Mouse (Mus musculus): Measurements from ENCODE around the gene Lamp1. TPM values are rescaled to one million over a fixed set of nuclear protein-coding genes. Genes with fewer than 3 reads are reported as not detected.
A peak's percentile ranks its signal among the peaks of the same experiment; 100 is the strongest.
"Not testable (repeated sequence)": the region's sequence is repeated elsewhere in the genome, so short reads cannot be mapped to it uniquely, and the experiment has no call there.

Gene Lamp1
- total RNA-seq (2018; cell fraction: chromatin; rRNA removed): 100 to 1,000 TPM; 161 to 346 (median 228) TPM
- total RNA-seq (2018; cell fraction: cytosol; rRNA removed): 1,000 to 10,000 TPM; 1,755 to 3,109 (median 2,314) TPM
- 1,000 to 10,000 TPM in 24 of 26 experiments, 100 to 1,000 TPM in 2; 387 to 1,951 (median 1,468) TPM for total RNA-seq (2018; cell fraction: nucleus; rRNA removed)
- 2,068 to 3,979 TPM (median 3,748 TPM) in 3 replicates for polyA plus RNA-seq (2018)

- Histone ChIP-seq H3K36me3 (ENCODE audit: inconsistent target) (no peaks in the 10 kb centered on the region), H3K4me3 (ENCODE audit: inconsistent target) (peak within 1 kb of the TSS; percentile 90), H3K27ac (peak within 1 kb of the TSS; percentile 93), H3K79me2 (ENCODE audit: inconsistent target) (peaks cover 45% of the 10 kb centered on the region)
- 2% methylated on average over 25 of the region's 50 CpGs for WGBS (ENCODE audit: missing documents)
Measured at GRCm38 (mm10) chr8:13158718-13159376, at the start of gene Lamp1. Gene Lamp1, plus strand, starts transcription at chr8:13159161.

GRCm38 (mm10) chr8:13109416-13109960, 49.5 kb upstream of the Lamp1 start:
- no peak overlapping the region for H3K4me3 ChIP-seq (ENCODE audit: inconsistent target)
- peaks cover 86% of the 10 kb centered on the region for H3K79me2 ChIP-seq (ENCODE audit: inconsistent target)
- H3K27ac ChIP-seq: no peak overlapping the region
- no peaks in the 10 kb centered on the region for H3K36me3 ChIP-seq (ENCODE audit: inconsistent target)
- 100% methylated on average over 1 of the region's 1 CpGs for WGBS (ENCODE audit: missing documents)

- Histone ChIP-seq H3K36me3 (ENCODE audit: inconsistent target) (0 out of 2 replicates have a peak, but pooled peaks cover 4% of the 10 kb centered on the region), H3K79me2 (ENCODE audit: inconsistent target) (peaks cover 92% of the 10 kb centered on the region), H3K27ac (no peak overlapping the region), H3K4me3 (ENCODE audit: inconsistent target) (no peak overlapping the region)
- 96% methylated on average over 11 of the region's 11 CpGs for WGBS (ENCODE audit: missing documents)
Measured at GRCm38 (mm10) chr8:13111917-13112316, 47.0 kb upstream of the Lamp1 start.

GRCm38 (mm10) chr8:13113232-13113631, 45.7 kb upstream of the Lamp1 start:
- WGBS (ENCODE audit: missing documents): 55% methylated on average over 4 of the region's 4 CpGs
- no peak overlapping the region for H3K27ac ChIP-seq
- H3K79me2 ChIP-seq (ENCODE audit: inconsistent target): peaks cover 86% of the 10 kb centered on the region
- no peak overlapping the region for H3K4me3 ChIP-seq (ENCODE audit: inconsistent target)
- 0 out of 2 replicates have a peak, but pooled peaks cover 4% of the 10 kb centered on the region for H3K36me3 ChIP-seq (ENCODE audit: inconsistent target)

GRCm38 (mm10) chr8:13117096-13117495, 41.9 kb upstream of the Lamp1 start:
- Histone ChIP-seq H3K4me3 (ENCODE audit: inconsistent target) (no peak overlapping the region), H3K27ac (no peak overlapping the region), H3K79me2 (ENCODE audit: inconsistent target) (peaks cover 47% of the 10 kb centered on the region), H3K36me3 (ENCODE audit: inconsistent target) (peaks cover 13% of the 10 kb centered on the region)
- 100% methylated on average over 1 of the region's 2 CpGs for WGBS (ENCODE audit: missing documents)

GRCm38 (mm10) chr8:13118516-13118915, 40.4 kb upstream of the Lamp1 start:
- Histone ChIP-seq H3K27ac (no peak overlapping the region), H3K36me3 (ENCODE audit: inconsistent target) (peaks cover 18% of the 10 kb centered on the region), H3K79me2 (ENCODE audit: inconsistent target) (peaks cover 33% of the 10 kb centered on the region), H3K4me3 (ENCODE audit: inconsistent target) (no peak overlapping the region)
- WGBS (ENCODE audit: missing documents): 93% methylated on average over 3 of the region's 3 CpGs

GRCm38 (mm10) chr8:13120882-13121665, 37.9 kb upstream of the Lamp1 start:
- peaks cover 7% of the 10 kb centered on the region; the same call in 1 of the 2 replicates for H3K79me2 ChIP-seq (ENCODE audit: inconsistent target)
- no peak overlapping the region for H3K4me3 ChIP-seq (ENCODE audit: inconsistent target)
- WGBS (ENCODE audit: missing documents): 72% methylated on average over 7 of the region's 7 CpGs
- no peak overlapping the region for H3K27ac ChIP-seq
- H3K36me3 ChIP-seq (ENCODE audit: inconsistent target): peaks cover 39% of the 10 kb centered on the region

GRCm38 (mm10) chr8:13122887-13123421, 36.0 kb upstream of the Lamp1 start:
- peaks cover 56% of the 10 kb centered on the region for H3K36me3 ChIP-seq (ENCODE audit: inconsistent target)
- no peak overlapping the region for H3K27ac ChIP-seq
- H3K79me2 ChIP-seq (ENCODE audit: inconsistent target): no peaks in the 10 kb centered on the region
- WGBS (ENCODE audit: missing documents): 91% methylated on average over 7 of the region's 7 CpGs
- no peak overlapping the region for H3K4me3 ChIP-seq (ENCODE audit: inconsistent target)

GRCm38 (mm10) chr8:13124897-13125296, 34.1 kb upstream of the Lamp1 start:
- Histone ChIP-seq H3K36me3 (ENCODE audit: inconsistent target) (peaks cover 66% of the 10 kb centered on the region), H3K27ac (no peak overlapping the region), H3K79me2 (ENCODE audit: inconsistent target) (no peaks in the 10 kb centered on the region), H3K4me3 (ENCODE audit: inconsistent target) (no peak overlapping the region)
- 96% methylated on average over 6 of the region's 8 CpGs for WGBS (ENCODE audit: missing documents)

GRCm38 (mm10) chr8:13132220-13132619, 26.7 kb upstream of the Lamp1 start:
- peaks cover 68% of the 10 kb centered on the region for H3K36me3 ChIP-seq (ENCODE audit: inconsistent target)
- not testable (repeated sequence) for H3K27ac ChIP-seq; H3K4me3 ChIP-seq (ENCODE audit: inconsistent target); H3K79me2 ChIP-seq (ENCODE audit: inconsistent target)
- 72% methylated on average over 9 of the region's 9 CpGs for WGBS (ENCODE audit: missing documents)

GRCm38 (mm10) chr8:13139641-13140182, 19.2 kb upstream of the Lamp1 start:
- H3K27ac ChIP-seq: no peak overlapping the region
- no peak overlapping the region for H3K4me3 ChIP-seq (ENCODE audit: inconsistent target)
- peaks cover 92% of the 10 kb centered on the region for H3K36me3 ChIP-seq (ENCODE audit: inconsistent target)
- H3K79me2 ChIP-seq (ENCODE audit: inconsistent target): no peaks in the 10 kb centered on the region
- 89% methylated on average over 6 of the region's 6 CpGs for WGBS (ENCODE audit: missing documents)

- Histone ChIP-seq H3K79me2 (ENCODE audit: inconsistent target) (no peaks in the 10 kb centered on the region), H3K36me3 (ENCODE audit: inconsistent target) (peaks cover 95% of the 10 kb centered on the region), H3K27ac (no peak overlapping the region), H3K4me3 (ENCODE audit: inconsistent target) (no peak overlapping the region)
- 100% methylated on average over 5 of the region's 5 CpGs for WGBS (ENCODE audit: missing documents)
Measured at GRCm38 (mm10) chr8:13141681-13142080, 17.3 kb upstream of the Lamp1 start.

- WGBS (ENCODE audit: missing documents): 88% methylated on average over 2 of the region's 2 CpGs
- Histone ChIP-seq H3K36me3 (ENCODE audit: inconsistent target) (peaks cover 47% of the 10 kb centered on the region), H3K4me3 (ENCODE audit: inconsistent target) (no peak overlapping the region), H3K79me2 (ENCODE audit: inconsistent target) (peaks cover 3% of the 10 kb centered on the region; the same call in 1 of the 2 replicates), H3K27ac (no peak overlapping the region)
Measured at GRCm38 (mm10) chr8:13148476-13148875, 10.5 kb upstream of the Lamp1 start.

GRCm38 (mm10) chr8:13149287-13149686, 9.7 kb upstream of the Lamp1 start:
- peaks cover 43% of the 10 kb centered on the region; the same call in 1 of the 2 replicates for H3K36me3 ChIP-seq (ENCODE audit: inconsistent target)
- no peak overlapping the region for H3K4me3 ChIP-seq (ENCODE audit: inconsistent target)
- peaks cover 6% of the 10 kb centered on the region; the same call in 1 of the 2 replicates for H3K79me2 ChIP-seq (ENCODE audit: inconsistent target)
- WGBS (ENCODE audit: missing documents): 100% methylated on average over 2 of the region's 2 CpGs
- H3K27ac ChIP-seq: no peak overlapping the region

All from macrophage (primary cell).